Mouse (Mus musculus): Measurements from ENCODE around the gene Dyrk1a.

GRCm38 (mm10) chr16:94574718-94575094 is 4.9 kb downstream of the Dyrk1a start:
- TF ChIP-seq POLR2A (IDR thresholded peaks at IDR 0.05; ENCODE audit: low read depth, low read length) (no peak), CTCF (conservative IDR thresholded peaks at IDR 0.05; ENCODE audit: insufficient read depth, insufficient read length, low read depth, low read length) (no peak)

All from kidney, adult 2 months (tissue).